Mouse (Mus musculus): ENCODE data around the gene Myl4. TPM values are rescaled to one million over a fixed set of nuclear protein-coding genes. Genes with fewer than 3 reads are reported as not detected.

Myl4 gene
- polyA plus RNA-seq, 1 experiment from 2014 or later, result 2.6 TPM

DNA sequence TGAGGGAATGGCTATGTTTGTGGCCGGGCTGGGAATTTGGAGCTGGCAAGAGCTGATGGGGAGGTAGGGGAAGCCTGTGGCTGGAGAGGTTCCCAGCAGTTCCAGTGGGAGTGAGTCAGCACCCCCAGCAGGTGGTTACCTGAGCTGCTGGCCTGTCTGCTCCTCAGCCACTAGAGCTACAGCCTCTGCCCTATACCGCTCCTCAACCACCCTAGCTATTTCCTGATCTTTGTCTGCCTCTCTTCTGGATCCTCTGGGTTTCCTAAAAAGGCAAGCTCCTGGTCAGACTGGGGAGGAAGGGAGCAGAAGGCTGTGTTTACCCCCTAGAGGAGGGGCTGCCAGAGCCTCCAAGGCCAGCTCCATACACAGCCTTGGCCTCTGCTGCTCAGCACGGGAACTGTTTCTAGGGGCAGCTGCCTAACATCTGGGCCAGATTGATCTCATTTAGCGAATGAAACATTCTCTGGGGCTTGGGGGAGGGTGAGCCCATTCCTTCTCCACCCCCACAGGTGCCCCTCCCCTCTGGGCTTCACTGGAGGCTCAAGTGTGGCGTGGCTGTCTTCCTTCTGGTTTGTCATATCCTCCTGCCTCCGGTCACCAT is 74.4 kb downstream of the Myl4 start:
- Histone ChIP-seq H3K4me1 (replicated peaks; ENCODE audit: insufficient read depth, low read length) (no peaks in the 10 kb centered on the region; the same call in 1 of the 2 replicates), H3K4me3 (replicated peaks; ENCODE audit: low read depth, low read length) (no peak overlapping the region), H3K36me3 (ENCODE audit: insufficient read depth, low read length) (no peaks in the 10 kb centered on the region), H3K27me3 (ENCODE audit: insufficient read depth, low read length) (no peaks in the 10 kb centered on the region), H3K27ac (peak overlapping the region; percentile 37; the same call in 1 of the 2 replicates), H3K4me2 (ENCODE audit: low read length) (no peak overlapping the region), H3K9me3 (replicated peaks; ENCODE audit: low read length) (no peaks in the 10 kb centered on the region), H3K9ac (ENCODE audit: low read depth, low read length) (no peak overlapping the region)
- WGBS, result 31% methylated on average over 6 of the region's 6 CpGs
- DNase-seq (ENCODE audit: low spot score) (peak; percentile 57), ATAC-seq (replicated peaks; ENCODE audit: low FRiP score, low read depth) (peak; percentile 44)
- no peak for TF ChIP-seq CTCF (IDR thresholded peaks at IDR 0.05; ENCODE audit: low read depth)

GRCm38 (mm10) chr11:104625453-104626402 is 75.3 kb downstream of the Myl4 start:
- peak; percentile 82 for DNase-seq (ENCODE audit: low spot score)
- no peaks in the 10 kb centered on the region; the same call in 1 of the 2 replicates for H3K4me1 ChIP-seq (replicated peaks; ENCODE audit: insufficient read depth, low read length)
- H3K36me3 ChIP-seq (ENCODE audit: insufficient read depth, low read length), result no peaks in the 10 kb centered on the region
- TF ChIP-seq CTCF (IDR thresholded peaks at IDR 0.05; ENCODE audit: low read depth), result no peak
- H3K9me3 ChIP-seq (replicated peaks; ENCODE audit: low read length), result no peaks in the 10 kb centered on the region
- no peak overlapping the region for H3K9ac ChIP-seq (ENCODE audit: low read depth, low read length)
- no peak overlapping the region for H3K4me3 ChIP-seq (replicated peaks; ENCODE audit: low read depth, low read length)
- H3K4me2 ChIP-seq (ENCODE audit: low read length), result no peak overlapping the region
- no peak overlapping the region for H3K27ac ChIP-seq
- peak; percentile 67 for ATAC-seq (replicated peaks; ENCODE audit: low FRiP score, low read depth)
- WGBS, result 28% methylated on average over 12 of the region's 12 CpGs
- no peaks in the 10 kb centered on the region for H3K27me3 ChIP-seq (ENCODE audit: insufficient read depth, low read length)

DNA sequence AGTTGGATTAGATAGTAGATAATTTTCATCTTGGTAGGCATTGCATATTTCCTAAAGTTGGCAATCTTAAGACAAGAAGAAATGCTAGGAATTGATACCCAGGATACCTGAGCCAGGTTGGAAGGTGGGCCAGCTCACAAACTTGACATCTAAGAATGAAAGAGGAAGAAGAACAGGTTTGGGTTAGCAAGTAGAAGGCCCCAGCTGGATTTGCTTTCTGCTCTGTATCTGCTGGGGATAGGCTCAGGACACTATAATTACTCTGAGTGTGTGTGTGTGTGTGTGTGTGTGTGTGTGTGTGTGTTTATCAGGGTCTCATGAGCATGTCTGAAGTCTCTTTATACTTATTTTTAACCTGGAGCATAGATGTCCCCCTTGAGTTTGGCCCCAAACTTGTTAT is 76.2 kb downstream of the Myl4 start:
- no peaks in the 10 kb centered on the region; the same call in 1 of the 2 replicates for H3K4me1 ChIP-seq (replicated peaks; ENCODE audit: insufficient read depth, low read length)
- no peak overlapping the region for H3K9ac ChIP-seq (ENCODE audit: low read depth, low read length)
- H3K9me3 ChIP-seq (replicated peaks; ENCODE audit: low read length), result no peaks in the 10 kb centered on the region
- no peak overlapping the region for H3K4me2 ChIP-seq (ENCODE audit: low read length)
- ATAC-seq (replicated peaks; ENCODE audit: low FRiP score, low read depth) (no peak), DNase-seq (ENCODE audit: low spot score) (no peak)
- no peak overlapping the region for H3K27ac ChIP-seq
- TF ChIP-seq CTCF (IDR thresholded peaks at IDR 0.05; ENCODE audit: low read depth), result no peak
- H3K4me3 ChIP-seq (replicated peaks; ENCODE audit: low read depth, low read length), result no peak overlapping the region
- no peaks in the 10 kb centered on the region for H3K27me3 ChIP-seq (ENCODE audit: insufficient read depth, low read length)
- no peaks in the 10 kb centered on the region for H3K36me3 ChIP-seq (ENCODE audit: insufficient read depth, low read length)

DNA sequence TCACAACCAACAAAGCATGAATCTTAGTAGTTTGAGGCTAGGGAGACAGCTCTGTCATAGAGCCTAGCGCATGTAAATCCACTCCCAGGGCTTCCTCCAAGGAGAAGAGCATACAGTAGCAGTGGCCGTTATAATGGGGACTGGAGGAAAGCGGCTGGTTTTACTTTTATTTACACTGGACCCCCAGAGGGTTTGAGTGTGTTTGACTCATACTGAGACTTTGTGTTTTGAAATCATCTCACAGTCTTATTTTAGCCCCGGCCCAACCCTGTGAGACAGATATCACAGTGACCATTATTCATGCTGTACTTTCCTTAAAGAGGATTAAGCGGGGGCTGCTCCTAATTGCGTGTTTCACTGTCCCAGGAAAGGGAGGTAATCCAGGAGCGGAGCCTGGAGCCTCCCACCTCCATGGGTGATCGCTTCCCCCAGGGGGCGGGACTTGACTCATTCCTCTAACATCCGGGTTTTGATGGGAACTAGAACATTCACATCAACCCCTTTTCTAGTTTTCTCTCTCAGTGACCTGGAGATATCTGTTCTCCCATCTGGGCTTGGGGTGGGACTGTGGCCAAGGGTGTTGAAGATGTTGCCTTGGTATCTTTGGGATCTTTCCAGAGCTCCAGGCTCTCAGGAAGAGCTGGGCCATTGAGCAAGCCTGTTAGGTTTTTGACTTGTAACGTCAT is 77.3 kb downstream of the Myl4 start:
- no peak overlapping the region for H3K9ac ChIP-seq (ENCODE audit: low read depth, low read length)
- H3K27ac ChIP-seq, result no peak overlapping the region
- no peaks in the 10 kb centered on the region; the same call in 1 of the 2 replicates for H3K4me1 ChIP-seq (replicated peaks; ENCODE audit: insufficient read depth, low read length)
- H3K9me3 ChIP-seq (replicated peaks; ENCODE audit: low read length), result no peaks in the 10 kb centered on the region
- DNase-seq (ENCODE audit: low spot score), result peak; percentile 41
- no peak for ATAC-seq (replicated peaks; ENCODE audit: low FRiP score, low read depth)
- no peak overlapping the region for H3K4me2 ChIP-seq (ENCODE audit: low read length)
- no peaks in the 10 kb centered on the region for H3K27me3 ChIP-seq (ENCODE audit: insufficient read depth, low read length)
- H3K4me3 ChIP-seq (replicated peaks; ENCODE audit: low read depth, low read length), result no peak overlapping the region
- no peak for TF ChIP-seq CTCF (IDR thresholded peaks at IDR 0.05; ENCODE audit: low read depth)
- WGBS, result 30% methylated on average over 11 of the region's 11 CpGs
- no peaks in the 10 kb centered on the region for H3K36me3 ChIP-seq (ENCODE audit: insufficient read depth, low read length)

GRCm38 (mm10) chr11:104628566-104628965 is 78.1 kb downstream of the Myl4 start:
- Histone ChIP-seq H3K9ac (ENCODE audit: low read depth, low read length) (no peak overlapping the region), H3K4me3 (replicated peaks; ENCODE audit: low read depth, low read length) (no peak overlapping the region), H3K4me2 (ENCODE audit: low read length) (no peak overlapping the region), H3K9me3 (replicated peaks; ENCODE audit: low read length) (no peaks in the 10 kb centered on the region), H3K27ac (no peak overlapping the region), H3K27me3 (ENCODE audit: insufficient read depth, low read length) (no peaks in the 10 kb centered on the region), H3K4me1 (replicated peaks; ENCODE audit: insufficient read depth, low read length) (no peaks in the 10 kb centered on the region; the same call in 1 of the 2 replicates), H3K36me3 (ENCODE audit: insufficient read depth, low read length) (no peaks in the 10 kb centered on the region)
- ATAC-seq (replicated peaks; ENCODE audit: low FRiP score, low read depth), result no peak
- 84% methylated on average over 5 of the region's 5 CpGs for WGBS
- TF ChIP-seq CTCF (IDR thresholded peaks at IDR 0.05; ENCODE audit: low read depth), result no peak
- DNase-seq (ENCODE audit: low spot score), result no peak

- TF ChIP-seq CTCF (IDR thresholded peaks at IDR 0.05; ENCODE audit: low read depth), result no peak
- 67% methylated on average over 7 of the region's 7 CpGs for WGBS
- no peak for DNase-seq (ENCODE audit: low spot score)
- Histone ChIP-seq H3K9me3 (replicated peaks; ENCODE audit: low read length) (no peaks in the 10 kb centered on the region), H3K4me2 (ENCODE audit: low read length) (no peak overlapping the region), H3K27me3 (ENCODE audit: insufficient read depth, low read length) (no peaks in the 10 kb centered on the region), H3K9ac (ENCODE audit: low read depth, low read length) (no peak overlapping the region), H3K4me1 (replicated peaks; ENCODE audit: insufficient read depth, low read length) (no peaks in the 10 kb centered on the region; the same call in 1 of the 2 replicates), H3K36me3 (ENCODE audit: insufficient read depth, low read length) (no peaks in the 10 kb centered on the region), H3K4me3 (replicated peaks; ENCODE audit: low read depth, low read length) (no peak overlapping the region), H3K27ac (no peak overlapping the region)
- ATAC-seq (replicated peaks; ENCODE audit: low FRiP score, low read depth), result no peak
Observed at GRCm38 (mm10) chr11:104630185-104630835, 79.8 kb downstream of the Myl4 start.

Data from kidney, postnatal 0 days (tissue).